Comparison of ENCODE assay signal across 13 mouse cellular contexts in the genomic region with DNA sequence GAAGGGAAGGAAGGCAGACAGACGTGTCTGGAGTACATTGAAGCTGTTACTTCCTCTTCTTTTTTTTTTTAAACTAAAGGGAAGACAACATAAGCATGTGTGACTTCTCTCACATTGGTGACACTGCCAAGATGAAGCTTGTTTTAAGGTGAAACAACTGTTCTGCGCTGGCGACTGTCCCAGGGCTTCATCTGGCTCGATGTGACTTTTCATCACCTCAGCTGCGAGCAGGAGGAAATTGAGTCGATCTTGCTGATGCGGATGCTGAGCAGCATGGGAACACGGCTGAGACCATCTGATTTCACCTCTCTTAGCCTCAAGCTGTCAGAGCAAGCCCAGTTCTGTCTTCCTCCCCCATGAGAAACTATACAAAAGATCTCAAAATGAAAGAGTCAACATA.
DNase-seq lines count a peak whose midpoint lies in the region; ATAC-seq lines count a peak whose summit lies in the region.
"Had no signal": no experiment of that assay in that cellular context is flagged by ENCODE, and none has a peak within 500 bp of the region (broad histone marks: within the 10 kb centered on the region; RNA-seq: fewer than 3 reads in every experiment).

No protein-coding gene starts in this region.

- no peaks in the 10 kb centered on the region for H3K4me1 ChIP-seq in forebrain, embryonic 13.5 days
- no peaks in the 10 kb centered on the region for H3K4me1 ChIP-seq in forebrain, embryonic 12.5 days
- 0 out of 2 replicates have a peak, but pooled peaks cover 2% of the 10 kb centered on the region for H3K4me1 ChIP-seq in lung, embryonic 16.5 days (replicated peaks; ENCODE audit: control insufficient read depth, insufficient read depth, low read length)

- no peak overlapping the region for H3K4me2 ChIP-seq in forebrain, embryonic 13.5 days
- H3K4me2 ChIP-seq in forebrain, embryonic 12.5 days = no peak overlapping the region
- H3K4me2 ChIP-seq in lung, embryonic 16.5 days (ENCODE audit: low read depth, low read length) = no peak overlapping the region
- H3K4me2 ChIP-seq: embryonic facial prominence, embryonic 13.5 days; hindbrain, embryonic 14.5 days; limb, embryonic 13.5 days had no signal

- H3K9ac ChIP-seq in forebrain, embryonic 13.5 days = no peak overlapping the region
- H3K9ac ChIP-seq in forebrain, embryonic 12.5 days = no peak overlapping the region
- H3K9ac ChIP-seq in lung, embryonic 16.5 days (ENCODE audit: low read length) = no peak overlapping the region
- H3K9ac ChIP-seq: embryonic facial prominence, embryonic 13.5 days; hindbrain, embryonic 14.5 days; limb, embryonic 13.5 days had no signal

- H3K4me3 ChIP-seq in forebrain, embryonic 13.5 days = no peak overlapping the region
- H3K4me3 ChIP-seq in forebrain, embryonic 12.5 days (replicated peaks) = no peak overlapping the region
- no peak overlapping the region for H3K4me3 ChIP-seq in lung, embryonic 16.5 days (ENCODE audit: low read length)
- H3K4me3 ChIP-seq: embryonic facial prominence, embryonic 13.5 days; limb, embryonic 13.5 days had no signal

- peak; percentile 9 for DNase-seq in right cerebral cortex, adult 18-20 months
- no peak for DNase-seq in right cerebral cortex, postnatal 36 days (ENCODE audit: low spot score in 2 of 2)
- peak; percentile 32 to 54 for DNase-seq in urinary bladder, postnatal 36 days (ENCODE audit: low spot score in 2 of 2)
- DNase-seq in thymus, postnatal 0 days (ENCODE audit: low spot score) = no peak
- no peak for DNase-seq in adrenal gland, postnatal 36 days

- 0 out of 2 replicates have a peak, but pooled peaks have one; percentile 27 for ATAC-seq in forebrain, embryonic 13.5 days
- ATAC-seq in forebrain, embryonic 12.5 days (ENCODE audit: low FRiP score) = no peak
- peak; percentile 66 for ATAC-seq in lung, embryonic 16.5 days (ENCODE audit: low read depth)
- ATAC-seq: midbrain, embryonic 16.5 days; Patski had no signal

- no peak overlapping the region for H3K27ac ChIP-seq in forebrain, embryonic 13.5 days
- no peak overlapping the region for H3K27ac ChIP-seq in forebrain, embryonic 12.5 days
- no peak overlapping the region for H3K27ac ChIP-seq in lung, embryonic 16.5 days (ENCODE audit: low read length)
- H3K27ac ChIP-seq: embryonic facial prominence, embryonic 13.5 days; hindbrain, embryonic 14.5 days; limb, embryonic 13.5 days had no signal

- 78% methylated on average over 8 of the region's 8 CpGs for WGBS in forebrain, embryonic 13.5 days
- 87% methylated on average over 8 of the region's 8 CpGs for WGBS in forebrain, embryonic 12.5 days
- 38% methylated on average over 8 of the region's 8 CpGs for whole genome bisulfite sequencing in lung, embryonic 16.5 days

- no peaks in the 10 kb centered on the region for H3K9me3 ChIP-seq in forebrain, embryonic 13.5 days (replicated peaks)
- H3K9me3 ChIP-seq in forebrain, embryonic 12.5 days = no peaks in the 10 kb centered on the region
- H3K9me3 ChIP-seq in lung, embryonic 16.5 days (ENCODE audit: control insufficient read depth, low read length) = no peaks in the 10 kb centered on the region
- H3K9me3 ChIP-seq: embryonic facial prominence, embryonic 13.5 days; limb, embryonic 13.5 days had no signal

- no peaks in the 10 kb centered on the region for H3K36me3 ChIP-seq in forebrain, embryonic 13.5 days (ENCODE audit: poor library complexity, severe bottlenecking)
- H3K36me3 ChIP-seq in forebrain, embryonic 12.5 days (replicated peaks) = no peaks in the 10 kb centered on the region
- no peaks in the 10 kb centered on the region for H3K36me3 ChIP-seq in lung, embryonic 16.5 days (ENCODE audit: control insufficient read depth, insufficient read depth, low read length)
- H3K36me3 ChIP-seq: embryonic facial prominence, embryonic 13.5 days; limb, embryonic 13.5 days had no signal

- no peaks in the 10 kb centered on the region for H3K27me3 ChIP-seq in forebrain, embryonic 13.5 days
- H3K27me3 ChIP-seq in forebrain, embryonic 12.5 days = no peaks in the 10 kb centered on the region
- H3K27me3 ChIP-seq in lung, embryonic 16.5 days (ENCODE audit: control insufficient read depth, insufficient read depth, low read depth, low read length) = no peaks in the 10 kb centered on the region
- H3K27me3 ChIP-seq: embryonic facial prominence, embryonic 13.5 days; limb, embryonic 13.5 days had no signal

Comparison
In these comparisons a context has a peak if more than half of its experiments do, and no peak if none do; other contexts are left out.
1. DNase-seq: peak in right cerebral cortex, adult 18-20 months (single experiment) and urinary bladder, postnatal 36 days (2 of 2); none in right cerebral cortex, postnatal 36 days (0 of 2), thymus, postnatal 0 days (single experiment) and adrenal gland, postnatal 36 days (0 of 2).